Comparison of ENCODE assay signal across 8 mouse cellular contexts in the genomic region with DNA sequence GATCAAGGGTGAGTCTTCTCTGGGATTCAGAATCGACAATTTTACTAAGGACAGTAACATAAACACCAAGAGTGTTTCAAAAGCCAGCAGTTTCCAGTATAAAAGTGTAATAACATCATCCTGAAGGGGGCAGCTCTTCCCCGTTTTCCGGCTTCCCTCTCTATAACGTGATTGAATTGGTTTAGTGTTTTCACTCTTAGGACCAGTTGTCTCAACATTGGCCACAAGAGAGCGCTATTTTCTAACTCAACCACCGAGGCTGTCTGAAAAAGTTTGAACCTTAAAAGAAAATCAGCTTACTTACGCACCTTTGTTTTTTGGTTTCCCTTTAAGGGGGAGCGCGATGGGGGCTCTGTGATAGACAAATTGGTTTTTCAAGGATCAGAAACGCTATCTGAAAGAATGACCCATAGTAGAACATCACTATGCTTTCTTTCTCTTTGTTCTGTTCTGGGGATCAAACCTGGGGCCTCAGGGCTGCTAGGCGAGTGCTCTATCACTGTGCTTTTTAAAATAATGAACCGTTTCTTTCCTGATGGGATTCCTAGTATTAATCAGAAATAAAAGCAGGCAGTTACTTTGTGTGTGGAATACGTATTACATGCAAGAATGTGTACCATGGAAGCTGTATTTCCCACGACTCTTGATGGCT. TPM values are rescaled to one million over a fixed set of nuclear protein-coding genes. Genes with fewer than 3 reads are reported as not detected.
A peak's percentile ranks its signal among the peaks of the same experiment; 100 is the strongest.
DNase-seq lines count a peak whose midpoint lies in the region; ATAC-seq and TF ChIP-seq lines count a peak whose summit lies in the region.

No protein-coding gene starts in this region.

- intact Hi-C loops in heart, postnatal 10 days (cut with DNase I), result loop anchor here (1.0 to 5.0 kb wide), 3 partner anchors 70 to 360 kb away; partner anchors contain the start of gene Nr1h4

- no peaks in the 10 kb centered on the region for H3K27me3 ChIP-seq in E14TG2a.4 (ENCODE audit: insufficient read depth, low read length)
- H3K27me3 ChIP-seq in forebrain, embryonic 13.5 days, result 0 out of 2 replicates have a peak, but pooled peaks cover 2% of the 10 kb centered on the region
- H3K27me3 ChIP-seq in liver, embryonic 13.5 days, result no peaks in the 10 kb centered on the region
- no peaks in the 10 kb centered on the region for H3K27me3 ChIP-seq in stomach, postnatal 0 days (ENCODE audit: control insufficient read depth, insufficient read depth, low read length)

- no peaks in the 10 kb centered on the region for H3K36me3 ChIP-seq in E14TG2a.4 (ENCODE audit: insufficient read depth, low read length)
- H3K36me3 ChIP-seq in forebrain, embryonic 13.5 days (ENCODE audit: poor library complexity, severe bottlenecking), result no peaks in the 10 kb centered on the region
- no peaks in the 10 kb centered on the region for H3K36me3 ChIP-seq in liver, embryonic 13.5 days
- no peaks in the 10 kb centered on the region for H3K36me3 ChIP-seq in stomach, postnatal 0 days (ENCODE audit: control insufficient read depth, insufficient read depth, low read length)

- WGBS in forebrain, embryonic 13.5 days, result 18% methylated on average over 14 of the region's 14 CpGs
- 16% methylated on average over 14 of the region's 14 CpGs for WGBS in liver, embryonic 13.5 days (ENCODE audit: insufficient replicate concordance)
- WGBS in stomach, postnatal 0 days, result 15% methylated on average over 14 of the region's 14 CpGs

- H3K9me3 ChIP-seq in E14TG2a.4 (ENCODE audit: low read length), result no peaks in the 10 kb centered on the region
- no peaks in the 10 kb centered on the region for H3K9me3 ChIP-seq in forebrain, embryonic 13.5 days (replicated peaks)
- H3K9me3 ChIP-seq in liver, embryonic 13.5 days (replicated peaks), result no peaks in the 10 kb centered on the region
- no peaks in the 10 kb centered on the region for H3K9me3 ChIP-seq in stomach, postnatal 0 days (ENCODE audit: control insufficient read depth, low read length)

- no peak overlapping the region for H3K27ac ChIP-seq in forebrain, embryonic 13.5 days
- no peak overlapping the region for H3K27ac ChIP-seq in liver, embryonic 13.5 days
- H3K27ac ChIP-seq in stomach, postnatal 0 days (replicated peaks), result no peak overlapping the region

- peaks cover 8% of the 10 kb centered on the region; the same call in 1 of the 2 replicates for H3K4me1 ChIP-seq in E14TG2a.4 (replicated peaks; ENCODE audit: low read depth, low read length)
- no peaks in the 10 kb centered on the region for H3K4me1 ChIP-seq in forebrain, embryonic 13.5 days
- H3K4me1 ChIP-seq in liver, embryonic 13.5 days (replicated peaks), result peaks cover 15% of the 10 kb centered on the region; the same call in 1 of the 2 replicates
- no peaks in the 10 kb centered on the region for H3K4me1 ChIP-seq in stomach, postnatal 0 days (replicated peaks; ENCODE audit: control insufficient read depth, insufficient read depth)

- TF ChIP-seq CTCF in E14TG2a.4 (conservative IDR thresholded peaks at IDR 0.05; ENCODE audit: low read length), result peak; percentile 62
- TF ChIP-seq CTCF in stomach, postnatal 0 days (IDR thresholded peaks at IDR 0.05; ENCODE audit: low read depth), result peak; percentile 96

- DNase-seq in heart, postnatal 10 days, result peak; percentile 89 to 93
- peak; percentile 81 to 82 for DNase-seq in kidney, postnatal 36 days
- DNase-seq in liver, embryonic 13.5 days, result peak; percentile 52
- peak; percentile 66 for DNase-seq in neural tube, embryonic 10.5 days (ENCODE audit: extremely low spot score, low spot score)
- peak; percentile 80 for DNase-seq in stomach, postnatal 0 days (ENCODE audit: low spot score)

- no peak overlapping the region for H3K9ac ChIP-seq in forebrain, embryonic 13.5 days
- no peak overlapping the region for H3K9ac ChIP-seq in liver, embryonic 13.5 days
- no peak overlapping the region for H3K9ac ChIP-seq in stomach, postnatal 0 days (ENCODE audit: low read length)

- no peak overlapping the region for H3K4me2 ChIP-seq in forebrain, embryonic 13.5 days
- H3K4me2 ChIP-seq in liver, embryonic 13.5 days, result peak overlapping the region; percentile 32
- H3K4me2 ChIP-seq in stomach, postnatal 0 days (replicated peaks; ENCODE audit: low read depth), result peak overlapping the region; percentile 34

- no peak for TF ChIP-seq EP300 in stomach, postnatal 0 days (optimal IDR thresholded peaks at IDR 0.05)

- peak; percentile 86 for ATAC-seq in cerebellum, adult (ENCODE audit: insufficient number of reproducible peaks, low FRiP score, low TSS enrichment)
- ATAC-seq in forebrain, embryonic 13.5 days, result peak; percentile 91
- ATAC-seq in liver, embryonic 13.5 days (ENCODE audit: low read depth), result peak; percentile 54
- peak; percentile 70 for ATAC-seq in stomach, postnatal 0 days (ENCODE audit: low FRiP score, low TSS enrichment)

- no peak overlapping the region for H3K4me3 ChIP-seq in E14TG2a.4 (replicated peaks; ENCODE audit: low read length)
- H3K4me3 ChIP-seq in forebrain, embryonic 13.5 days, result no peak overlapping the region
- no peak overlapping the region for H3K4me3 ChIP-seq in liver, embryonic 13.5 days (replicated peaks)
- 0 out of 2 replicates have a peak overlapping the region, but pooled peaks have one; percentile 13 for H3K4me3 ChIP-seq in stomach, postnatal 0 days (ENCODE audit: low read depth, low read length)

RNA-seq across cellular contexts. Expression of gene Gas2l3, which starts 18.2 kb away (rescaled TPM):
- 18.6 and 19.7 TPM in 2 replicates for polyA plus RNA-seq in forebrain, embryonic 13.5 days (2015; fragmentation: Nextera tagmentation; extraction: Ambion mirVana)
- 10 to 100 TPM; 12.9 to 14.6 TPM for total RNA-seq in heart, postnatal 10 days (2021)
- polyA plus RNA-seq in liver, embryonic 13.5 days (2015; fragmentation: Nextera tagmentation; extraction: Ambion mirVana), result 5.0 and 6.2 TPM in 2 replicates
- polyA plus RNA-seq in stomach, postnatal 0 days (2015; fragmentation: Nextera tagmentation; extraction: Ambion mirVana), result 5.4 and 6.4 TPM in 2 replicates
